Mouse (Mus musculus): ENCODE measurements at regions not wholly inside any gene's neighbourhood (a gene's known extent, or its start where the extent isn't known, plus 50 kb on each side); places are given as distances from the start of the nearest gene placed in this dataset.
"Not testable (repeated sequence)": the region's sequence is repeated elsewhere in the genome, so short reads cannot be mapped to it uniquely, and the experiment has no call there.

DNA sequence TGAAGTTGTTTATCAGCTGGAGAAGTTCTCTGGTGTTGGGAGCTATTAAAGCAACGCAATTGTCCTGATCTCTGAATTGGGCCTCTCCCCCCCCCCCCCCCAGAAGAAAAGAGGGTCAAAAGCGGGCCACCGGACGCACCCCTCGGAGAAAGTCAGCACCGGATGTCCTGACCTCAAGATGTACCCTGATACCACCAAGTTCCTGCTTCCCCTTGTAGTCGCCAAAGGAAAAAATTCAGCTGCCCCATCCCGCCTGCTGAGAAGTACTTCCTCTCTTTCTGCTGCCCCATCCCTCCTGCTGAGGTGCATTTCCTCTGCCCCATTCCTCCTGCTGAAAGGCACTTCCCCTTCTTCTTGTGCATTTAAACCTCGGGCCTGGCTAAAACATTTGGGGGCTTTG lies 1191.1 kb upstream of the 1700008P02Rik start:
- DNase-seq, result not testable (repeated sequence)

DNA sequence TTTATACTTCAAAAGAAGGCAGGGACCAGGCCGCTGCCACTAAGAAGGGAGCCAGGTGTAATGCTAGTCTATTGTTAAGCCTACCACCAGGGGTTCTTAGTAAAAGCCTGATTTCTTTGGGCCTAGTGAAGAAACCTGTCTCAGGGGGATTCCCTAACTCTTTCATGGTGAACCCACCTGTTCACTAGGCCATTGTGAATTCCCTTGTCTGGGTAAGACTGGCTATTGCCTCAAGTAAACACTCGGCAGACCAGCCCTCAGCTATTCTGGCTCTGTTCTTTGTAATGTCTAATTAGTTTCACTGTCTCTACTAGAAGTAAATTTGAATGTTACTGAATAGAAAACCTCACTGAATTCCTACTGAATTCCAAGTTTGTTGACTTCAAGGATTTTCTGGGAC lies 1184.9 kb upstream of the 1700008P02Rik start:
- DNase-seq, result not testable (repeated sequence)

DNA sequence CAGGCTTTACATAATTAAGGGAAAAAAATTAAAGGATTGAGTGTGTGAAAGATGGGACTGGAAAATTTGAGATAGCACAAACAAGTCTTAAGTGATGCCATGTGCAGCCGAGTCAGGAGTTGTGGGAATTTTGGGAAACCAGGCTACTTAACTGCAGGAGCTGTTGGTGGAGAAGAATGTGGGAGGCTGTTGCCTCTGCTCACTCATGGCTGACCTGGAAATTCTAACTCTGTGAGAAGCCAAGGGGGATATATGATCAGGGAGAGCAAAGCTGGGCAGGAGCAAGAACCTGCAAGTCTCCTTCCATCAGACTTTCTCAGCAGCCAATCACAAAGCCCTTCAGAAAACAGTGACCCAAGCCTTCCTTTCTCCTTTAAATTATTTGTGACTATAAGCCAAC lies 1184.0 kb upstream of the 1700008P02Rik start:
- no peak for DNase-seq

DNA sequence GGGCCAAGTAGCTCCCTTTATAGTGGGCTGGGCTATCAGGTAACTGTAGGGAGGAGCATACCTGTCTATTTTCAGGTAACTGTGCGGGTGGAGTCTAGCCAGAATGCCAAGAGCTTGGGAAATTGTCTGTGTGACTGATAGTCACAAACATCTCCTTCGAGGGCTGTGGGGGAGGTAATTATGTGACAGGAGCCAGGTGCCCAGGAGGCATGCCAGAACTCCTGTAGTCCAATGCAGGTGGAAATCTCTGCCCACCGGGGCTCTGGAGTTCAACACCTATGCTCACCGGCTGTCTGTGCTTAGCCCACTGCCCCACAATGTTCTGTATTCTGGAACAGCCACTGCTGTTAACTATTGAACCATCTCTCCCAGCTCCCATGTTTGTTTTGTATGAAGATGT lies 1179.2 kb upstream of the 1700008P02Rik start:
- no peak for DNase-seq

DNA sequence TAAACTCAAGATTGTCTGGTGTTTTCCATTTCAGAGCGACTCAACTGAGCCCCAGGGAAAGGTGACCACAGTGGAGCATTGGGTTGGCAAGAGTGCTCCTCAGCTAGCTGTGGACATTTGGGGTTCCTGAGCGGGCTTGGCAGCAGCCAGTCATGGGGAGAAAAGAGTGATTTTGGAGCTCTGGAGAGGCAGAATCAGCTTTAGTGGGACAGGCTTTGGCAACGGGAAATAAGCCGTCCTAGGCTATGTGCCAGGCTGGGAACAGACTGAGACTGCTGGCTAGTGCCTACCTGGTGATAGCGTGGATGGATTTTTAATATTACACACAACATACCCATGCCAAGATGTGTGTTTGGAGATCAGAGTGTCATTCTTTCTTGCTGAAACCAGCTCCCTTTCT lies 1167.4 kb upstream of the 1700008P02Rik start:
- DNase-seq, result no peak

DNA sequence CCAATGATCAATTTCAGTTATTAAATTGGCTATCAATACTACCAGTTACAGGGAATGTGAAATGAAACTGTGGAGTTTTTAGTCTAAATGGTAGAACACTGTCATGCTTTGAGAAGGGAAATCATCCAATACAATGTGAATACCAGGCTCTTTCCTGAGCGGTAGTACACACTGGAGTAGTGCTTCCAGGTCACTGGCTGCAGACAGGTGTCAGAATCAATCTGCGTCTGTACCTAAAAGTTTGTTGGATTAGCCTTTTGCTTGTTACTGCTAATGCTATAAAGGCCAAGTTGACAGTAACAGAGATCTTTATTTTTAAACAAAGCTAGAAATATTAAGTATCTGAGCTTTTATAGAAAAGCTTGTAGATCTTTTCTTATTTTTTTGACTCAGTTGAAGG lies 1164.9 kb upstream of the 1700008P02Rik start:
- DNase-seq, result no peak

DNA sequence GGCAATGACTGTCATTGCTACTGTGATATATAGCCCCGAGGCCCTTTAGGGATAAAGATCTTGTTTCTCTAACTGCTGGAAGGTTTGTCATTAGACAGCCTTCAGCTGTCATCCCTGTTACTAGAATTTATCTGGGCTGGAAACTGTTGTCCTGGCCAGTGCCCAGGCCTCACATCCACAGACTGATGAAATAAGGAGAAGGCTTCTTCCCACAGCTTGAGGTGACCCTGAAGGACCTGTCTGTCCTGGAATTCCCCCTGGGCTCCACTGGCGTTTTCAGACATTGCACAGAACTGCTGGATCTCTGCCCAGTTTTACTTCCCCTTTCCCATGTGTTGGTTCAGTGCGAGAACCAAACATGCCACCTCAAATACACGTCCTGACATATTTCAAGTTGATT lies 1135.2 kb upstream of the 1700008P02Rik start:
- DNase-seq, result peak; percentile 28

DNA sequence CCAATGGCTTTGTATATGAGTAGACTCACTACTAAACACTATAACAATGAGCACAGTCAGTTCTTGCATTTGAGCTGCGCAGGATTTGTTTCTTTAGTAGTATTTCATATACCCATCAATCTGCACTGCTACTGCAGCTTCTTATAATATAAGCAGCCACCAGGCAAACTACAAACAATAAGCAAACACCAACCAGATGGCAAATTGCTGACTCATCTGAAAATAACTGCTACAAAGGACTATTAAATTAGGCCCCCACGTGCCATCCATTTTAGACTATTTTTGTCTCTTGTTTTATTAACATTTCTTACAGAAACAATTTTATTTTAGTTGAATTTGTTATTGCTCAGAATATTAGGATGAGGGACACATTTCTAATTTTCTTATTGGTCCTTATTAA lies 1093.5 kb upstream of the 1700008P02Rik start:
- no peak for DNase-seq

DNA sequence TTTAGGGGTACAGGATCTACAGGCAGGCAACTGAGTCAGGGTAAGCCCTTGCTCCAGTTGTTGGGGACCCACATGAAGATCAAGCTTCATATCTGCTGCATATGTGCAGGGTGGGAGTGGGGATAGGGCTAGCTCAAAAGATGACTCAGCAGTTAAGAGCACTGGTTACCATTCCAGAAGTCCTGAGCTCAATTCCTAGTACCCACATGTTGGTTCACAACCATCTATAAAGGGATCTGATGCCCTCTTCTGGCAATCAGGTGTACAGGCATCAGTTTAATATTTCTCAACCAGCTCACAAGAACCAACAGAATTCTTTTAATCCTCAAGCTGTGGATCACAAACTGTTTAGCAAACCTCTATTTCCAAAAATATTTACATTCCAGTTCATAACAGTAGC lies 1092.9 kb upstream of the 1700008P02Rik start:
- no peak for DNase-seq

DNA sequence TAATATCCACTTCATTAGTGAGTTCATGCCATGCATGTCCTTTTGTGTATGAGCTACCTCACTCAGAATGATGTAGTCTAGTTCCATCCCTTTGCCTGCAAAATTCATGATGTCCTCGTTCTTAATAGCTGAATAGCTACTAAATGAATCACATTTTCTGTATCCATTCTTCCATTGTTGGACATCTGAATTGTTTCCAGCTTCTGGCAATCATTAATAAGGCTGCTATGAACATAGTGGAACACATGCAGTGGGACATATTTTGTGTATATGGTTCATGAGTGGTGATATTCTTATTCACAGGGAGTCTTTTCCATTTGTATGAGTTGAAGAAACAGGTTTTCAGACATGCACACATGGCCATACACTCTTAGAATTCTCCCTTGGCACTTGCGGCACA lies 1092.2 kb upstream of the 1700008P02Rik start:
- DNase-seq, result no peak

DNA sequence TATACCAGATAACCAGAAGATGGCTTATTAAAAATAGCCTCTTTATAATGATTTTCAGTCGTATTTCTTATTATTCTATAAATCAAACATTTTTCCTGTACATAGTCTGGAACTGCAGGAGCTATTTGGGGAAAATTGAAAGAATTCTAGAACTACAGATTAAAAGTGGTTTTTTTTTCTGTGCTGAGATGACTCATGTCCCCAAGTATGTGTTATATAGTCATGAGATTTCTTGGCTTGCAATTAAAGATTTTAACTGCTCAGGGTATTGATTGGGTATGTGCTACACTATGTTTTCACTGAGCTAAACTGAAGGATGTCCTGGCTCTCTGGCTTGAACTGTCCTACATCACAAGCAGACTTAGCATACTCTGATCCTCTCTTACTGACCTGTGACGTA lies 1088.4 kb upstream of the 1700008P02Rik start:
- DNase-seq, result no peak

DNA sequence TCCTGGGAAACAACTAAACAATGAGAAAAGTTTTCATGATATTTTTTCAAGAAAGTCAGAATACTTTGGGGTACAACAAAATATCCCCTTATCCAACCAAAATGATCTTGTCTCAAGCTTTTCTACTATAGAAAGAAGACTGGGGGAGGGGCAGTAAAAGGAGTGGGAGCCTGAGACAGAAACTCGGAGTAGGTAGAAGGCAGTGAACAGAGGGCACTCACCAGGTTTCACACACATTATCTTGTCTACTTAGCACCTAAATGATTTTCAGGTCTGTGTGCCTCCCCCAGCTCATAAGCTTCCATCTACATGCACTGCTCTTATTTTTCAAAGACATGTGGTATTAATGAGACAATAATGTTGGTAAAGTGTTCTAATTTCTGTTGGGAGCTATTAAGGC lies 1063.3 kb upstream of the 1700008P02Rik start:
- no peak for DNase-seq

DNA sequence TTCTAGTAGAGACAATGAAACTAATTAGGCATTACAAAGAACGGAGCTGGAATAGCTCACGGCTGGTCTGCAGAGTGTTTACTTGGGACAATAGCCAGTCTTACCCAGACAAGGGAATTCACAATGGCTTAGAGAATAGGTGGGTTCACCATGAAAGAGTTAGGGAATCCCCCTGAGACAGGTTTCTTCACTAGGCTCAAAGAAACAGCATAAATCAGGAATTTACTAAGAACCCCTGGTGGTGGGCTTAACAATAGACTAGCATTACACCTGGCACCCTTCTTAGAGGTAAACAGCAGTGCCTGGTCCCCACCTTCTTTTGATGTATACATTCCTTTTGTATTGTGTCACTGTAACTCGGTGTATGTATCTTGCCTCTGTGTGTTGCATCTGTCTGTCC lies 1062.6 kb upstream of the 1700008P02Rik start:
- not testable (repeated sequence) for DNase-seq

DNA sequence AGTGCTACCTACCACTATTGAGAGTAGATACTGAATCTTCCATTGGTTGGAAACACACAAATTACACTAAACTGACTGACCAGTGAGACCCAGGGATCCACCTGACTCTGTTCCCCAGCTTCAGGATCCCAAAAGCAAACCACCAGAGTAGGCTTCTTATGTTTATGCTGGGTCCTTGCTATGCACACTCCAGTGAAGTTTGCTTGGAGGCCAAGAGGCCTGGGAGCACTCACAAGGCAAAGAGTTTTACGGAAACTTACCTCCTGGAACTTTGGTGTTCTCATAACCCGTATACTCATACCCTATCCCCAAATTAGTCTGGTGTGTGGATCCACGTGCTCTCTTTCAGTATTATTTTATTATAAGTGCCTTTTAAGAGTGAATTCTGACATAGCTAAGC lies 1062.1 kb upstream of the 1700008P02Rik start:
- no peak for DNase-seq

DNA sequence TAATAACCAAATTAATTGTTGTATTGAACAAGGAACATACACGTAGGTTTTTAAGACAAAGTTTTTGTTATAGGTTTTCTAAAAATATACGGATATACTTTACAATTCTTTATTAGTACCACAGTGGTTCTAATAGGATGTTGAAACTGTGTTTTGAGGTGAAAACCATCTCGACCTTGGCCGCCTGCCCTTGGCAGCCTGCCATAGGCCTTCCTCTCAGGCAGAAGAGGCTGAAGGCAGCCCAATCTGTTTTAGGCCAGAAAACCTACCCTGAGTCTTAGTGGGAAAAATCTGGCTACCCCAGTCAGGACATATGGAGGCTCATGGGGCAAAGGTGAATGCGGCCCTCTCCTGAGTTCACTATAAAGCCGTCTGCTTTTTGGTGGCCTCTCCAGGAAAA lies 1049.7 kb upstream of the 1700008P02Rik start:
- DNase-seq, result peak; percentile 8

DNA sequence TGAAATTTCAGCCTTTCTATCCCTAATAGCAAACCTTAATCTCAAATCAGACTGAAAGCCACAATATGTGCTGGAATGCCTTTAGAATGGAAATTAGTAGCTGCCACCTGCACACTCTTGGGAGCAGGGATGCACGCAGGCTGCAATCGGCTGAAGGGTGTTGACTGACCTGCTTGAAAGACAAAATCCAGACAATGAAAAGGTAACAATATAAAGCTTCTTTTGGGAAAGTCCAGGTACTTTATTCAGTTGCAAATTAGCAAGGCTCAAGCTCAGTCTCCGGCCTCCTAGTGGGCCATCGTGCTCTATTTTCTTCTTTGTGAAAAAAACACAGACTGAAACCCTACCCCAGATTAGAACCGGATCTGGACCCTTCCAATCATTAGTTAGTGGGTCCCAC lies 1047.6 kb upstream of the 1700008P02Rik start:
- DNase-seq, result not testable (repeated sequence)

DNA sequence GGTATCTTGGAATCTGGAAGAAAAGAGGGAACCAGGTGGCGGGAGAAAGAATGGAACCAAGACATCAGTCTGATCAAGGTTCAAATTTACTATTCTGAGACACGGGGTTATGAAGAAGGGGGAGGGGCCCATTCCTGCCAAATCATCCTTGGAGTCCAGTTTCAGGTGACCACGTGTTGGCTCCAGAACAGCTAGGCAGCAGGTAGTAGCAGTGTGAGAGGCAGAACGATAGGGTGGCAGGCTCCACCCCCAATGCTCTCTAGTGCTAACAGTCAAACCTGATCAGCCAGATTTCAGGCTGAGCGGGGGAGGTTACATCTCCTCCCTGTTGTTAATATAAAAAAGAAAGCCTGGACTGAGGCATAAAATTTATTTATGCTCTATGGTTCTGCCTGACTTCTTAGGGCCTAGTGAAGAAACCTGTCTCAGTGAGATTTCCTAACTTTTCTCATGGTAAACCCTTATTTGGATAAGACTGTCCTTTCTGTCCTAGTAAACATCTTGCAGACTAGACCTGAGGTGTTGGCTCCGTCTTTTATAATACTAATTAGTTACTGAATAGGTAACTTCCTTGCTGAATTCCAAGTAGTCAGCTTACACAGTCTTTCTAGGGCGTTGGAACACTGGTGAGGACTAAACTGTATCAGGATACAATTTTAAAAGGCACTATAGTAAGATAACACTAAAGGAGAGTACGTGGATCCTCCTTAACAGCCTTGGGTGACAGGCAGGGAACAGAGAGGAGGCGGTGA lies 1046.3 kb upstream of the 1700008P02Rik start:
- DNase-seq, result peak; percentile 33
